Mouse (Mus musculus): ENCODE measurements around the gene Aldh3a2. TPM values are rescaled to one million over a fixed set of nuclear protein-coding genes. Genes with fewer than 3 reads are reported as not detected.

The Aldh3a2 gene
- total RNA-seq, 1 experiment: 24.4 TPM

DNA sequence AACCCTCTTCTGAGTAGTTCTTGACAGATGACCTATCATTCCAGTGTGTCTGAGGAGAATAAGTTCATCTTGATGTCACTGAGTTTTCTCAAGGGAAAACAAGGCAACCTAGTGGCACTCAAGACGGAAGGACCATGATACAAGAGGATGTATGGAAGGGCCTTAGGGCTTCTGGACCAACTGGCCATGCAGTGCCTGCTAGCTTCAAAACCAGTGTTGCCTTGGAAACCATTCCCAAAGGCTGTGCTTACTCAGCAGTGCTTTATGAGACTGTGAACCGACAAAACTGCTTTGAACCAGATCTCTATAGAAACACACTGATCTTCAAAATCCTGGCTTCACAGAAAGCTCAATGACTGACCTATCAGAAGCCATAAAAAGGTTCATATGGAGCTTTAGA lies 76.5 kb downstream of the Aldh3a2 start:
- no peak for DNase-seq (ENCODE audit: low read depth, low spot score)
- Histone ChIP-seq H3K9ac (ENCODE audit: insufficient read depth, low read depth, low read length, poor library complexity, severe bottlenecking) (no peak overlapping the region), H3K9me3 (ENCODE audit: control insufficient read depth, insufficient read depth, low read depth, low read length) (no peaks in the 10 kb centered on the region), H3K27ac (ENCODE audit: insufficient read depth, low read depth, low read length, poor library complexity, severe bottlenecking) (no peak overlapping the region), H3K36me3 (ENCODE audit: control insufficient read depth, insufficient read depth, low read length, poor library complexity, severe bottlenecking) (no peaks in the 10 kb centered on the region), H3K4me3 (ENCODE audit: insufficient read depth in 1 of 2, low read depth in 1 of 2, low read length in 2 of 2, poor library complexity in 1 of 2, severe bottlenecking in 1 of 2) (no peak overlapping the region), H3K4me1 (ENCODE audit: control insufficient read depth in 2 of 2, insufficient read depth in 2 of 2, low read length in 2 of 2, poor library complexity in 1 of 2) (peaks cover 0 to 2% of the 10 kb centered on the region in 2 experiments; a peak in 1 of 4 replicates)
- in situ Hi-C loops (cut with MboI; ENCODE audit: low sequenced_read_pairs in 2 of 2, unreplicated experiment in 2 of 2): loop anchor here in 1 of 2 experiments (10.0 kb wide), 1 partner anchor 214 kb away; no protein-coding TSS in a partner anchor
- TF ChIP-seq HCFC1 (IDR thresholded peaks at IDR 0.05; ENCODE audit: borderline replicate concordance, insufficient read depth, low read length) (no peak), ZNF384 (IDR thresholded peaks at IDR 0.05; ENCODE audit: low read depth, low read length) (no peak), CHD2 (IDR thresholded peaks at IDR 0.05; ENCODE audit: low read depth, low read length) (no peak), ZC3H11A (IDR thresholded peaks at IDR 0.05; ENCODE audit: borderline replicate concordance, low read depth, low read length) (no peak), MAFK (IDR thresholded peaks at IDR 0.05; ENCODE audit: insufficient read depth, low read depth, low read length) (no peak)

- DNase-seq (ENCODE audit: low read depth, low spot score): no peak
- TF ChIP-seq CHD2 (IDR thresholded peaks at IDR 0.05; ENCODE audit: low read depth, low read length): no peak
- TF ChIP-seq MAFK (IDR thresholded peaks at IDR 0.05; ENCODE audit: insufficient read depth, low read depth, low read length): no peak
- no peak for TF ChIP-seq ZC3H11A (IDR thresholded peaks at IDR 0.05; ENCODE audit: borderline replicate concordance, low read depth, low read length)
- TF ChIP-seq HCFC1 (IDR thresholded peaks at IDR 0.05; ENCODE audit: borderline replicate concordance, insufficient read depth, low read length): no peak
- Histone ChIP-seq H3K4me1 (ENCODE audit: control insufficient read depth in 2 of 2, insufficient read depth in 2 of 2, low read length in 2 of 2, poor library complexity in 1 of 2) (peaks cover 6 to 8% of the 10 kb centered on the region in 2 experiments; a peak in 3 of 4 replicates), H3K36me3 (ENCODE audit: control insufficient read depth, insufficient read depth, low read length, poor library complexity, severe bottlenecking) (no peaks in the 10 kb centered on the region), H3K27ac (ENCODE audit: insufficient read depth, low read depth, low read length, poor library complexity, severe bottlenecking) (no peak overlapping the region), H3K9me3 (ENCODE audit: control insufficient read depth, insufficient read depth, low read depth, low read length) (no peaks in the 10 kb centered on the region), H3K9ac (ENCODE audit: insufficient read depth, low read depth, low read length, poor library complexity, severe bottlenecking) (no peak overlapping the region), H3K4me3 (ENCODE audit: insufficient read depth in 1 of 2, low read depth in 1 of 2, low read length in 2 of 2, poor library complexity in 1 of 2, severe bottlenecking in 1 of 2) (no peak overlapping the region)
- in situ Hi-C loops (cut with MboI; ENCODE audit: low sequenced_read_pairs in 2 of 2, unreplicated experiment in 2 of 2): no loop called here
Measured at GRCm38 (mm10) chr11:61183820-61184219, 83.4 kb downstream of the Aldh3a2 start.

GRCm38 (mm10) chr11:61181624-61182023 lies 85.6 kb downstream of the Aldh3a2 start:
- Histone ChIP-seq H3K27ac (ENCODE audit: insufficient read depth, low read depth, low read length, poor library complexity, severe bottlenecking) (no peak overlapping the region), H3K9ac (ENCODE audit: insufficient read depth, low read depth, low read length, poor library complexity, severe bottlenecking) (no peak overlapping the region), H3K9me3 (ENCODE audit: control insufficient read depth, insufficient read depth, low read depth, low read length) (no peaks in the 10 kb centered on the region), H3K4me1 (ENCODE audit: control insufficient read depth in 2 of 2, insufficient read depth in 2 of 2, low read length in 2 of 2, poor library complexity in 1 of 2) (peaks cover 8 to 10% of the 10 kb centered on the region in 2 experiments; a peak in 3 of 4 replicates), H3K4me3 (ENCODE audit: insufficient read depth in 1 of 2, low read depth in 1 of 2, low read length in 2 of 2, poor library complexity in 1 of 2, severe bottlenecking in 1 of 2) (no peak overlapping the region), H3K36me3 (ENCODE audit: control insufficient read depth, insufficient read depth, low read length, poor library complexity, severe bottlenecking) (no peaks in the 10 kb centered on the region)
- TF ChIP-seq HCFC1 (IDR thresholded peaks at IDR 0.05; ENCODE audit: borderline replicate concordance, insufficient read depth, low read length) (no peak), MAFK (IDR thresholded peaks at IDR 0.05; ENCODE audit: insufficient read depth, low read depth, low read length) (no peak), CHD2 (IDR thresholded peaks at IDR 0.05; ENCODE audit: low read depth, low read length) (no peak), ZNF384 (IDR thresholded peaks at IDR 0.05; ENCODE audit: low read depth, low read length) (no peak), ZC3H11A (IDR thresholded peaks at IDR 0.05; ENCODE audit: borderline replicate concordance, low read depth, low read length) (no peak)
- no peak for DNase-seq (ENCODE audit: low read depth, low spot score)
- in situ Hi-C loops (cut with MboI; ENCODE audit: low sequenced_read_pairs in 2 of 2, unreplicated experiment in 2 of 2): no loop called here

- in situ Hi-C loops (cut with MboI; ENCODE audit: low sequenced_read_pairs in 2 of 2, unreplicated experiment in 2 of 2): no loop called here
- Histone ChIP-seq H3K27ac (ENCODE audit: insufficient read depth, low read depth, low read length, poor library complexity, severe bottlenecking) (no peak overlapping the region), H3K9ac (ENCODE audit: insufficient read depth, low read depth, low read length, poor library complexity, severe bottlenecking) (no peak overlapping the region), H3K9me3 (ENCODE audit: control insufficient read depth, insufficient read depth, low read depth, low read length) (no peaks in the 10 kb centered on the region), H3K4me3 (ENCODE audit: insufficient read depth in 1 of 2, low read depth in 1 of 2, low read length in 2 of 2, poor library complexity in 1 of 2, severe bottlenecking in 1 of 2) (no peak overlapping the region), H3K36me3 (ENCODE audit: control insufficient read depth, insufficient read depth, low read length, poor library complexity, severe bottlenecking) (no peaks in the 10 kb centered on the region), H3K4me1 (ENCODE audit: control insufficient read depth in 2 of 2, insufficient read depth in 2 of 2, low read length in 2 of 2, poor library complexity in 1 of 2) (peaks cover 10 to 14% of the 10 kb centered on the region in 2 experiments)
- TF ChIP-seq HCFC1 (IDR thresholded peaks at IDR 0.05; ENCODE audit: borderline replicate concordance, insufficient read depth, low read length) (no peak), MAFK (IDR thresholded peaks at IDR 0.05; ENCODE audit: insufficient read depth, low read depth, low read length) (no peak), ZC3H11A (IDR thresholded peaks at IDR 0.05; ENCODE audit: borderline replicate concordance, low read depth, low read length) (no peak), ZNF384 (IDR thresholded peaks at IDR 0.05; ENCODE audit: low read depth, low read length) (no peak), CHD2 (IDR thresholded peaks at IDR 0.05; ENCODE audit: low read depth, low read length) (no peak)
- DNase-seq (ENCODE audit: low read depth, low spot score): no peak
Measured at GRCm38 (mm10) chr11:61180361-61180760, 86.9 kb downstream of the Aldh3a2 start.

- Histone ChIP-seq H3K4me1 (ENCODE audit: control insufficient read depth in 2 of 2, insufficient read depth in 2 of 2, low read length in 2 of 2, poor library complexity in 1 of 2) (peaks cover 4 to 16% of the 10 kb centered on the region in 2 experiments), H3K27ac (ENCODE audit: insufficient read depth, low read depth, low read length, poor library complexity, severe bottlenecking) (no peak overlapping the region), H3K9ac (ENCODE audit: insufficient read depth, low read depth, low read length, poor library complexity, severe bottlenecking) (no peak overlapping the region), H3K36me3 (ENCODE audit: control insufficient read depth, insufficient read depth, low read length, poor library complexity, severe bottlenecking) (no peaks in the 10 kb centered on the region; the same call in 1 of the 2 replicates), H3K9me3 (ENCODE audit: control insufficient read depth, insufficient read depth, low read depth, low read length) (no peaks in the 10 kb centered on the region), H3K4me3 (ENCODE audit: insufficient read depth in 1 of 2, low read depth in 1 of 2, low read length in 2 of 2, poor library complexity in 1 of 2, severe bottlenecking in 1 of 2) (no peak overlapping the region)
- in situ Hi-C loops (cut with MboI; ENCODE audit: low sequenced_read_pairs in 2 of 2, unreplicated experiment in 2 of 2): no loop called here
- DNase-seq (ENCODE audit: low read depth, low spot score): no peak
- TF ChIP-seq ZC3H11A (IDR thresholded peaks at IDR 0.05; ENCODE audit: borderline replicate concordance, low read depth, low read length): no peak
- no peak for TF ChIP-seq ZNF384 (IDR thresholded peaks at IDR 0.05; ENCODE audit: low read depth, low read length)
- no peak for TF ChIP-seq MAFK (IDR thresholded peaks at IDR 0.05; ENCODE audit: insufficient read depth, low read depth, low read length)
- TF ChIP-seq HCFC1 (IDR thresholded peaks at IDR 0.05; ENCODE audit: borderline replicate concordance, insufficient read depth, low read length): no peak
- no peak for TF ChIP-seq CHD2 (IDR thresholded peaks at IDR 0.05; ENCODE audit: low read depth, low read length)
Measured at GRCm38 (mm10) chr11:61176321-61176720, 90.9 kb downstream of the Aldh3a2 start.
